Mouse (Mus musculus): ENCODE measurements around the gene Adgrb3. TPM values are rescaled to one million over a fixed set of nuclear protein-coding genes. Genes with fewer than 3 reads are reported as not detected.
A peak's percentile ranks its signal among the peaks of the same experiment; 100 is the strongest.

Gene Adgrb3
- total and polyA plus RNA-seq, 2 experiments, result not detected

DNA sequence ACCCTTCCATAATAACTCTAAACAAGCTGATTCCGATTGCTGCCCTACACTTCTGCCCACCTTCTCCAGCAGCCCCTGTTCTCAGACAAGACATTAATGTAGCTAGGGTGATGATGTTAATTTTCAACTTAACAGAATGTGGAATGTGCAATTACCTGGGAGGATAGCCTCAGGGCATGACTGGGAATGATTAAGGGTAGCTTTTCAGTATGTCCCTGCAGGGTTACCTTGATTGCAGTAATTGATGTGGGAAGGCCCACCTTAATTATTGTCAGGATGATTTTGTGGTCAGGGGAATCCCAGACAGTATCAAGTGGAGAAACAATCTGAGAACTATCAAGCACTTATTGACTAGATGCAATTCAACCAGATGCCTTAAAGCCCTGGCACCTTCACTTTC lies 283.4 kb downstream of the Adgrb3 start:
- WGBS, result 73% methylated on average over 1 of the region's 1 CpGs
- no peak for TF ChIP-seq CTCF (IDR thresholded peaks at IDR 0.05; ENCODE audit: low read depth, low read length)
- TF ChIP-seq POLR2A (IDR thresholded peaks at IDR 0.05; ENCODE audit: extremely low read depth, insufficient read depth, low read length), result no peak
- H3K4me1 ChIP-seq (ENCODE audit: control insufficient read depth, insufficient read depth, low read length), result no peaks in the 10 kb centered on the region
- no peaks in the 10 kb centered on the region for H3K27me3 ChIP-seq (ENCODE audit: control insufficient read depth, insufficient read depth, low read length)
- H3K4me3 ChIP-seq (ENCODE audit: insufficient read depth, low read depth, low read length), result no peak overlapping the region
- no peak overlapping the region for H3K9ac ChIP-seq (ENCODE audit: low read depth, low read length)
- no peaks in the 10 kb centered on the region for H3K79me2 ChIP-seq (ENCODE audit: control insufficient read depth, insufficient read depth, low read length)
- DNase-seq (ENCODE audit: extremely low read depth, low read depth, low spot score), result no peak
- no peak overlapping the region for H3K27ac ChIP-seq (replicated peaks; ENCODE audit: insufficient read depth, low read depth, low read length)
- H3K36me3 ChIP-seq (ENCODE audit: control insufficient read depth, insufficient read depth, low read length), result no peaks in the 10 kb centered on the region

DNA sequence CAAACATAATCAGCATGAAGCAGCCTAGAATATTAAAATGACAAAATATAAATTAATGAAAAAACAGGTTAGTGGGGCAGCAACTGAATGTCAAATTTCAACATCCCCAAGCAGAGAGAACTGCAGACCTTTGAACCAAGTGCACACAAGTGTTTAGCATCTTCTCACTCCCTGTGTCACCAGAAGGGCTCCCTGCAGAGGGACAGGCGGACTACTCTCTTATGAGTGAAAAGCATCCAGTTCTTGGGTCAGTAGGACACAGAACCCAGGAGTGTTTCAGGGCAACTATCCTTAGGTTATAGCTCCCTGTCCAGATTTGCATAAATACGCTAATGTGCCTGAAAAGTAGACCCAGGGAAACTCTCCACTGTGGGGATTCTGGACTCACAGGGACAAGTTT lies 285.6 kb downstream of the Adgrb3 start:
- no peak overlapping the region for H3K27ac ChIP-seq (replicated peaks; ENCODE audit: insufficient read depth, low read depth, low read length)
- TF ChIP-seq POLR2A (IDR thresholded peaks at IDR 0.05; ENCODE audit: extremely low read depth, insufficient read depth, low read length), result no peak
- TF ChIP-seq CTCF (IDR thresholded peaks at IDR 0.05; ENCODE audit: low read depth, low read length), result no peak
- H3K36me3 ChIP-seq (ENCODE audit: control insufficient read depth, insufficient read depth, low read length), result no peaks in the 10 kb centered on the region
- 63% methylated on average over 2 of the region's 2 CpGs for WGBS
- no peak for DNase-seq (ENCODE audit: extremely low read depth, low read depth, low spot score)
- no peaks in the 10 kb centered on the region for H3K79me2 ChIP-seq (ENCODE audit: control insufficient read depth, insufficient read depth, low read length)
- H3K27me3 ChIP-seq (ENCODE audit: control insufficient read depth, insufficient read depth, low read length), result no peaks in the 10 kb centered on the region
- H3K9ac ChIP-seq (ENCODE audit: low read depth, low read length), result no peak overlapping the region
- no peaks in the 10 kb centered on the region for H3K4me1 ChIP-seq (ENCODE audit: control insufficient read depth, insufficient read depth, low read length)
- no peak overlapping the region for H3K4me3 ChIP-seq (ENCODE audit: insufficient read depth, low read depth, low read length)

DNA sequence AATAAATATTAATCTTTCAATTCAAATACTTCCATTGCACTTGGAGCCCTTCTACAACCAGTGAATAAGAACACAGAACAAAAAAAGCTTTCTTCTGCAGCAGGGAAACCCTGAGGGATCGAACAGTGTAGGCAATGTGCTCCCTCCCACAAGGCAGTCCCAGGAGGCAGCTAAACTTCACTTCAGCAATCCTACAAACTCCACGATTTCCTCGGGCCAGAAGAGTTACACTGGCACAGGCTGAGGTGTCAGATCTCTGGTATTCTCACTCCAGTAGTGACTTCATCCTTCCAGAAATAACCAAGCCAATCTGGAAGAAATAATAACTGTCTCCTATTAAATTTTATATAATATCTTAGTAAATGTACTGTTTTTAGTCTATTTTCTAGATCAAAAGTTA lies 286.6 kb downstream of the Adgrb3 start:
- Histone ChIP-seq H3K36me3 (ENCODE audit: control insufficient read depth, insufficient read depth, low read length) (no peaks in the 10 kb centered on the region), H3K79me2 (ENCODE audit: control insufficient read depth, insufficient read depth, low read length) (no peaks in the 10 kb centered on the region), H3K9ac (ENCODE audit: low read depth, low read length) (no peak overlapping the region), H3K4me3 (ENCODE audit: insufficient read depth, low read depth, low read length) (no peak overlapping the region), H3K27ac (replicated peaks; ENCODE audit: insufficient read depth, low read depth, low read length) (no peak overlapping the region), H3K4me1 (ENCODE audit: control insufficient read depth, insufficient read depth, low read length) (no peaks in the 10 kb centered on the region), H3K27me3 (ENCODE audit: control insufficient read depth, insufficient read depth, low read length) (no peaks in the 10 kb centered on the region)
- no peak for DNase-seq (ENCODE audit: extremely low read depth, low read depth, low spot score)
- TF ChIP-seq POLR2A (IDR thresholded peaks at IDR 0.05; ENCODE audit: extremely low read depth, insufficient read depth, low read length) (no peak), CTCF (IDR thresholded peaks at IDR 0.05; ENCODE audit: low read depth, low read length) (no peak)
- 67% methylated on average over 3 of the region's 3 CpGs for WGBS

DNA sequence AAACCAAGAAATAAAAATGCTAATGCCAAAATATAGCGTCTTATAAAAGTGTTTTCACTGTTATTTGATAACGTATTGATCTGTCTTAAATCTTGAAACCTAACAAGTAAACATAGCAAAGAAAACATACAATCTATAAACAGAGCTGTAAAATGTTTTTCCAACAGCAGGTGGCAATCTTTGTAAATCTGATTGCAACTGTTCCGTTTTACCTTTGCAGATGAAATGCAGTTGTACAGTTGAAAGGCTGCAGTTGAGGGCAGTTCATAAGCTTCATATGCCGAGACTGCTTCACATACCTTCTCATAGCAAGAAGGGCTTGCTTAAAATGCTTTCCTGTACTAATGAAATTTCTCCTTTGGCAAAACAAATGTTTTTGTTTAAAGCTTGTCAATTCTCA lies 302.5 kb downstream of the Adgrb3 start:
- no peaks in the 10 kb centered on the region for H3K27me3 ChIP-seq (ENCODE audit: control insufficient read depth, insufficient read depth, low read length)

DNA sequence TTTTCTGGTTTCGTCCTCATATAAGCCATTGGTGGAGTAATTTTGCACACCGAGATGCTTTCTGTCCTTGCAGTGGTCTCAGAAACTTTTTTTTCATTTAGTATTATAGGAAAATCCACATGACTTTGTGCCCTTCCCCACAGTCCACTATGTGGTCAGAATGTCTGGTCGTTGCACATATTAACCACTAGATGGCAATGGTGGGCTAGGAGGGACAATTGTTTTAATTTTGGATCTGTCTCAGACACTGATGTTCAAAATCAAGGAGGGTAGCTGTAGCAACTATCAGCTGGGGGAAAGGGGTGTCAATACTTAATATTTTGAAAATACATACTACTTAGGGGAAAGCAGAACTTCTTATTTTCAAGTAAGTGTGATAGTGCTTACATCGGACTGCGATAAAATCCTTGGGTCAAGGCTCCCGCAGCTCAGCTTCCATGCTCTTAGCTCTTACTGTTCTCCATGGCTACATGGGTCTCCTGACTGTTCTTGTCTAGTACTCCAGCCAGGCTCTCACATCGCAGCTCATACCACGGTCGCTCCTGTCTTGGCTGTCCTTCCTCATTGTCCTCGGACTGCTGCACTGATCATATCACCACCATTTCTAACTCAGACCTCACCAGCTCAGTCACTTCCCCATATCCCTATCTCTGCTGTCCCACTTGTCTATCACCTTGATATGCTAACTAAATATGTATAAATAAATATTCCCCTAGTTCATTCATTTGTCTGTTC lies 319.0 kb downstream of the Adgrb3 start:
- Histone ChIP-seq H3K27ac (replicated peaks; ENCODE audit: insufficient read depth, low read depth, low read length) (no peak overlapping the region), H3K4me1 (ENCODE audit: control insufficient read depth, insufficient read depth, low read length) (no peaks in the 10 kb centered on the region), H3K36me3 (ENCODE audit: control insufficient read depth, insufficient read depth, low read length) (no peaks in the 10 kb centered on the region), H3K79me2 (ENCODE audit: control insufficient read depth, insufficient read depth, low read length) (no peaks in the 10 kb centered on the region), H3K4me3 (ENCODE audit: insufficient read depth, low read depth, low read length) (no peak overlapping the region), H3K27me3 (ENCODE audit: control insufficient read depth, insufficient read depth, low read length) (0 out of 2 replicates have a peak, but pooled peaks cover 3% of the 10 kb centered on the region), H3K9ac (ENCODE audit: low read depth, low read length) (no peak overlapping the region)
- DNase-seq (ENCODE audit: extremely low read depth, low read depth, low spot score), result no peak
- TF ChIP-seq CTCF (IDR thresholded peaks at IDR 0.05; ENCODE audit: low read depth, low read length), result peak; percentile 47
- TF ChIP-seq POLR2A (IDR thresholded peaks at IDR 0.05; ENCODE audit: extremely low read depth, insufficient read depth, low read length), result no peak
- WGBS, result 61% methylated on average over 10 of the region's 10 CpGs

More for the DNA sequence above, 302.5 kb downstream of the Adgrb3 start:
- TF ChIP-seq POLR2A (IDR thresholded peaks at IDR 0.05; ENCODE audit: extremely low read depth, insufficient read depth, low read length) (no peak), CTCF (IDR thresholded peaks at IDR 0.05; ENCODE audit: low read depth, low read length) (no peak)
- H3K79me2 ChIP-seq (ENCODE audit: control insufficient read depth, insufficient read depth, low read length), result no peaks in the 10 kb centered on the region
- no peak overlapping the region for H3K4me3 ChIP-seq (ENCODE audit: insufficient read depth, low read depth, low read length)
- H3K9ac ChIP-seq (ENCODE audit: low read depth, low read length), result no peak overlapping the region
- H3K36me3 ChIP-seq (ENCODE audit: control insufficient read depth, insufficient read depth, low read length), result no peaks in the 10 kb centered on the region
- no peak for DNase-seq (ENCODE audit: extremely low read depth, low read depth, low spot score)
- 69% methylated on average over 4 of the region's 4 CpGs for WGBS
- H3K27ac ChIP-seq (replicated peaks; ENCODE audit: insufficient read depth, low read depth, low read length), result no peak overlapping the region
- H3K4me1 ChIP-seq (ENCODE audit: control insufficient read depth, insufficient read depth, low read length), result no peaks in the 10 kb centered on the region

DNA sequence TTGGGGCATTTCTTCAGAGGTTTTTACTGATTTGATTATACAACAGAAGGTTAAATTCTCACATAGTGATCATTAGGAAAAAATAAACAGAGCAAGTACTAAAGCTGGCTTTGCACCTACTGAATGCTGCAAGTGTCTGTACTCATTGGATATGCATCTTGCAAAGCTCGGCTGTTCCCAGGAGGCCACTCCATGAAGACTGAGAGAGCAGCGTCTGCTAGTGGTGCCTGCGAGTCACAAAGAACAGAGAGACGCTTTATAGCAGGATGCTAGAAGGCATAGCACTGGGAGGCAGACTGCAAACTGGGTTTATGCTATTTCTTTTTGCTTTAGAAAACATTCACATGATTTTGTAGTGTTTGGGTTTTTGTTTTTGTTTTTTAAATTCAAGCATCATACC lies 325.2 kb downstream of the Adgrb3 start:
- Histone ChIP-seq H3K27me3 (ENCODE audit: control insufficient read depth, insufficient read depth, low read length) (0 out of 2 replicates have a peak, but pooled peaks cover 3% of the 10 kb centered on the region), H3K9ac (ENCODE audit: low read depth, low read length) (no peak overlapping the region), H3K27ac (replicated peaks; ENCODE audit: insufficient read depth, low read depth, low read length) (no peak overlapping the region), H3K4me1 (ENCODE audit: control insufficient read depth, insufficient read depth, low read length) (no peaks in the 10 kb centered on the region), H3K79me2 (ENCODE audit: control insufficient read depth, insufficient read depth, low read length) (no peaks in the 10 kb centered on the region), H3K4me3 (ENCODE audit: insufficient read depth, low read depth, low read length) (no peak overlapping the region), H3K36me3 (ENCODE audit: control insufficient read depth, insufficient read depth, low read length) (no peaks in the 10 kb centered on the region)
- TF ChIP-seq CTCF (IDR thresholded peaks at IDR 0.05; ENCODE audit: low read depth, low read length), result no peak
- TF ChIP-seq POLR2A (IDR thresholded peaks at IDR 0.05; ENCODE audit: extremely low read depth, insufficient read depth, low read length), result no peak
- DNase-seq (ENCODE audit: extremely low read depth, low read depth, low spot score), result no peak
- WGBS, result 44% methylated on average over 4 of the region's 4 CpGs
